Mouse (Mus musculus): ENCODE data around the gene Foxp2.
A peak's percentile ranks its signal among the peaks of the same experiment; 100 is the strongest.

Foxp2 gene

DNA sequence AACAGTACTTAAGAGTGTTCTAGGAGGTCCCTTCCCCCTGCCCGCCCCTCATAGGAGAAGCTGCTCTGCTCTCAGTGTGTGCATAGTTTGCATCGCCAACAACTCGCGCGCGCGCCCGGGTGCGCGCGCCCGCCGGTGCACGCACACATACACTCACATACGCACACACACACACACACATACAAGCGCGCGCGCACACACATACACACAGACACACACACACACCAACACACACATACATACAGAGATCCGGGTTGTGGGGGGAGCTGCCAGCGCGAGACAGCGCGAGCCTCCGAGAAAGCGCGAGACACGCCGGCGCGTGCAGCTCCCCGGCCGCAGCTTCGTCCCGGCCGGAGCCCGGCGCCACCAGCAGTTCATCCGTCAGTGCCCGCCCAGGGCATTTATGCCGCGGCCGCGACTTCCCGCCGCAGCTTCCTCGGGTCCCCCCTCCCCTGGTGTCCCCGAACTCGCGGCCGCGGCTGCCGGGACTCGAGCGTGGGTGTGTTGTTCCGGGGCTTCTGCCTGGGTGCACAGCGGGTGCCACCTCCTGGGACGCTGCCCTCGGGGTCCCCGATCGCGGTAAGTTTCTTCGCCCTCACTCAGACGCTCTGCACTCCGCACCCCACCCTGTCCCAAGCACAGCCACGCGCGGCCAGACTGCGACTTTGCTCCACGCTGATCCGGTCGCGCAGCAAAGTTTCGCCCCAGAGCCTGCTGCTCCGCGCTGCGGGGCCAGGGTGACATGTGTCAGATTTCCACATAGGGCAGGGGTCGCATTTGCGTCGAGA is at the start of gene Foxp2:
TSS of gene Foxp2 (plus strand) at position 167 of the 788 bp plus-strand sequence.
- peak; percentile 44 for DNase-seq (ENCODE audit: low read depth)

DNA sequence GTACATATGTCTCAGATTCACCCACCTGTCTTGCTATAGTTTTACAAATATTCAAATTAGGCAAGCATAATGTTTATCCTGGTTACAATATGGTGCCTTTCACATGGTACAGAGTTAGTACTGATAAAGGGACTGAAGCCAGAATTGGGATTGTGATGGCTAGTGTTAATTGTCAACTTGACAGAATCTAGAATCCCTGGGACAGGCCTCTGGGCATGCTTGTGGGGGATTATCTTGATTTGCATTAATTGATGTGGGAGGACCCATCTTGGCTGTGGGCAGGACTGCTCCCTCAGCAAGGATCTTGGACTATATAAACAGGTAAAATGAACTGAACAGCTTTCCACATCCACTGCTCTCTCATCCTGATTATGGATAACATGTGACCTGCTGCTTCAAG is 15.9 kb upstream of the Foxp2 start:
- DNase-seq (ENCODE audit: low read depth): no peak

DNA sequence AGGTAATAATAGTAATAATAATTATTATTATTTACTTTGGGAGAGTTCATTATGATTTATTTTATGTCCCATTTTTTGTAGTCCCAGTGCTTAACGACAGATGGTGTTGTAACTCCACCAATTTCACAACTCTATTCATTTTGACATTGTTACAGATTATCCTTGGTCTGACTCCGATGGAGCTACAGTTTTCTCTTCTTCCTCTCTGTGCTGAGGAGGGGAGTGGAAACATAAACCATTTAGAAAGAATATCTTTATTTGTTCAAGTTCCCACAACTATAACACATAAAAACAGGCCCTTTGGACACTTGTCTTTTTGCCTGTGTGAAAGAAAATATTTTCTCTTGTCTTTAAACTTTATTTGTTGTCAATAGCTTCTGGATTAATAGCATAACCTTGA is 4.1 kb upstream of the Foxp2 start:
- peak; percentile 10 for DNase-seq (ENCODE audit: low read depth)

DNA sequence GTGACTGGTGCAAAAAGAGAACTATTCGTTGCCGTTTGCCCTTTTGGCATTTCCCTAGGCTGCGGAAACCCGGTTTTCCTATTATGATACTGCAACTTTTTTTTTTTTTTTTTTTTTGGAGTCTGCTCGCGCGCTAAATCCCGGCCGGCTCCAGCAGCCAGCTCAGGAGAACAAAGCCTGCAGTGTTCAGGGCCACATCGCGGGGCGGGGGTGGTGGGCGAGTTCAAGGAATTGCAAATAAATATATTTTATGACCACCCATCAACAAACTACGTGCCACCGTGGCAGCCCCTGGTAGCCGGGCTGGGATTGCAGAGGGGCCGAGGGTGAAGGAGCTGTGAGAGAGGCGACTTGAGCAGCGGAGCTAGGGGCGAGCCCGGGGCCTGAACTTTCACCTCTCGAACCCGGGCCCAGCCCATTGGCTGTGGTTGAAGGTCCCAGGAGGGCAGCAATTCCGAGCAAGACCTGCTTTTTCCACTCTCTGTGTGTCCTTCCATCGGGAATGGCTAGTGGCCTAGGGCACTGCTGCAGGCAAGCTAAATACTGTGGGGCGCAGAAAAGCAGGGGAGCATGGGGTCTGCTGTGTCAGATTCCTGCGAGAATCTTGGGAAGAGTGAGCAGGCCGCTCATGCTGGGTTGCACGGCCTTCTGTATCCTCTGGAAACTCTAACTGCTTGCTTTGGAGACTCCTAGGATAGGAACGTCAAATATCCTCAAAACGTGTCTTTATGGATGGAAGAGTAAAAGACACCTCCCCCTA is 2.9 kb upstream of the Foxp2 start:
- no peak for DNase-seq (ENCODE audit: low read depth)

DNA sequence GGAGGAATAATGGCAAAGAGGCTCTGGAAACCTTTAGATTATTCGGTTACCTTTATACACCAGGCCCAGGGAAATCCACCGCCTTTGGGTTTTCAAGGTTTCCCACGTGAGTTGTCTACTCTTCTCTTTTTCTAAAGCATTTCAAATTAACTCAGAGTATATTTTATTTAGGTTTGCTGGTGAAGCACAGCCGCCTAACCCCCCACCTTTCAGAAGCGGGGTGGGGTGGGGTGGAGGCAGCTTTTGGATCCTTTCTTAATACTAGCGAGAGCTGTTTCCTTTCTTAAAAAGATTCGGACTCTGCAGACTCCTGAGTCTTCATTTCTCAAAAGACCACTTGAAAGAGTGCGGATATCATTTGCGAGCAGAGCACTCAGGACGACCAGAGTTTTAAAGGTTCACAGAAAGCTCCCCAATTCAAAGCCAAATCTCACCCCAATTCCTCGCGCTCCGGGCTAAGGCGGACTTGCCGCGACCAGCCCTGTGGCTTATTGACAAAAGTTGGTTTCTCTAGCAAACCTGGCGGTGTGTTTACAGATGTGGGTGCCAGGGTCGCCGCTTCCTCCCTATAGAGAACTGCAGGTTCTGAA is 2.0 kb upstream of the Foxp2 start:
- DNase-seq (ENCODE audit: low read depth): no peak

DNA sequence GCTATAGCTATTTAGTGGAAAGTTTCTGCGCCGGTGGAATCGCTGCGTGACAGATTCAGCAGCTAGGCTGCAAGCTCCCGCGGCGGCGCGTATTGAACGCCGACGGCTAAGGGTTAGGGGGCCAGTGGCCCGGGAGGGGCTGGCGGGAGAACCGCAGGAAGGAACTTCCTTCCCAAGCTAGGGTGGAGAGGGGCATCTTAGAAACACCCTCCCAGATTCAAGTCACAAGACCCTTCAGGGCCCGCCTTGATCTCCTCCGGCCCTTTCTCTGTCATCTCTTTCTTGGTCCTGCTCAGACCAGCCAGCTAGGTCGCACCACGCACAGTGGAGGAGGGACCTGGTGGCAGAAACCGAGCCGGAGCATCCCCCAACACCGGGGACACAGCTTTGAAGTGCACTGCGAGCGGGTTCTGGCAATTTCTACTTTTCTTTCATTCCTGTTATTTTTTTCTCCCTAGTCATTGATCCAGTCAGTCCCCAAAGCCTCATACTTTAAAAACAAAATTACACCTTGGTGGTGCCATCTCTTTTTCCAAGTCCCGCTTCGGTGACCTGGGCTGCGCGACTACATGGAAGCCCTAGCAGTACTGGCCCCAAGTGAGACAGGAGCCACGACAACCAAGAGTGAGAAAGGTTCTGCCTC is 1.1 kb upstream of the Foxp2 start:
- DNase-seq (ENCODE audit: low read depth): peak; percentile 10

DNA sequence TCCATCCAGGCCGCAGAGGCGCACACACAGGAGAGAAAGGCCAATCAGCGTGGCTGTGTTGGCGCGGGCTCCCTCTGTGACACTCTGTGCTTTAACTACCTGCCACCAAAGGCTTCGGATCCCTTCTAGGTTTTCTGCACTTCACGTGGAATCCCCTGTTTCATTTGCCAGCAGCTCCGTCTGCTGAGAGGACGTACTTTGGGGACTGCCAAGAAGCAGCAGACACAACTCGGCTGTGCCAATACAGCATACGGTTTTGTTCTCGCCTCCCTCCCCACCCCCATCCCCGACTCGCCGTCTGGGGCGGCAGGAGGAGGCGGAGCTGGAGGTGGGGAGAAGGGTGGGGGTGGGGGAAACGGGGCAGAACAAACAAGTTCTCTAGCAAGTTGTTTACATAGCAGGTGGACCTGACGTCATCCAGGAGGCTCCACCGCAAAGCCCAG is 549 bp upstream of the Foxp2 start:
- peak; percentile 47 for DNase-seq (ENCODE audit: low read depth)

DNA sequence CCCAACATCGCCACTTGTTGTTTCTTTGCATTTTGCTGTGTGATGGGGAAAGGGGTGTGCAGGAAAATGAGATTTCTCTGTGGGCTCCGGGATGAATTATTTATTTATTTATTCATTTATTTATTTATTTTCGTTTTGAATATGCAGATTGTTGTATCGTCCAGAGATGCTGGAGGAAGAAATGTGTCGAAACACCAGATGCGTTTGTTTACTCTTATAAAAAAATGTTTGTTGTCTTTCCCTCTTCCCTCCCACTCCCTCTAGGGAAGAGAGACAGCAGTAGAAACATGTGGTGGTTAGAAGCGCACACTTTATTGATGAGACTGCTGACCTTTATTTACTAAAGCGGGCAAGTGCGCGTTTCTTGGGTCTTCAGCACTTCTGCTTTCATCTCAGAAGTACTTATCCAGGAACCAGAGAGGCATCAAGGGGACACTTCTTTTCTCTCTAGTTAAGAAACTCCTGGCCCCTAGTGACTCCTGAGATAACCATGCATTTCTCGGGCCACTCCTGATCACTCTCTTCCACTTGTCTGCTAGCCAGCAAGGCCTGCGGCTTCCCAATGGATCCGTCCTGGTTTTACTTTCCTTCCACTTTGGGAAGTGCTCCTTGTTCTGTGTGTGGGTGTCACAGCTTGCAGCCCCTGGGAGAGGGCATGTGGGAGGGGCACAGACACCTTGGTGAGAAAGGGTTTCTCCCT is 972 bp downstream of the Foxp2 start:
- DNase-seq (ENCODE audit: low read depth): no peak

DNA sequence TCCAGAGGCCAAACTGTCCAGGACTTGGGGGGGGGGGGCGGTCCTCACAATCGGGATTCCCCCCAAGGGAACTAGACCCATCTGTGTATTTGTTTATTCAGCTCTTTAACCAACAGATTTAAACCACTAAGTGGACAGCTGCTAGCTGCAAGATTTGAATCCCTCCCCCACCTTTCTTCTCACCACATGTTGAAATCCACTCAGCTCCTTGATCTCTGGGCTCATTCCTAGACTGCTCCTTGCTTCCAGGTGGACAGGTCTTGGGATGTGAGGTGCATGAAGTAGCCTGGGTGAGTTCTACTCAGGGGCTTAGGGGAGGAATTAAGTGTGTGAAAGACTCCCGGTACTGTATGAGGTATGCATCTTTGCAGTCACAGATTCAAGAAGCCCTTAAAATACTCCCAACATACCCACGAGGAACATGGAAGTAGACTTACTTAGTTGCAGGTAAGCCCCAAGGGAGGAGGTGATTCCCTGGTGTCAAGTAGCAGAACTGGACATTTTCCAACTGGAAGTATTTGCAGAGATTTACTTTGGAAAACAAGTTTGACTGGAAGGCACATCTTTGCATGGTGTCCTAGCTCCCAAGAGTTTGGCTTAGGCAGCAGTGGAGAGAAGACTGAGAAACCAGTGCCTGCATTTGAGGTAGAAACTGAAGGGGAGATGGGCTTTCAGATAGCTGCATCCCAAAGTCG is 2.3 kb downstream of the Foxp2 start:
- no peak for DNase-seq (ENCODE audit: low read depth)

DNA sequence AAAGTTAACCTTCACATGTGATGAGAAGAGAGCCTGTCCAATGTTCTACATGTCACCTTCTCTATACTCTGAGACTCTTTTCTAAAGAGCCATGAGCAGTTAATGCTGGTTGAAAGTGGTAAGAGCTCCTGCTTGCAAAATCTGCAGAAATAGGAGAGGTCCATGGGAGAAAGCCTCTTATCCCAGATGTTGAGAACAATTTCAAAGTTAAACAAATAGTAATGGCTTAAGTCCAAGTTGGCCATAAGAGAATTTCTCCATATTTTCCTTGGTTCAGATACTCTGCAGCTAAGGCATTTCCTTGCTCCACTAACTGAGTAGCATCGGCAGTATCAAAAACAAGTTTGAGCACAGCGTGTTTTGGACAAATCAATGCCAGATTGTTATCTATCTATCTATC is 13.9 kb downstream of the Foxp2 start:
- no peak for DNase-seq (ENCODE audit: low read depth)

DNA sequence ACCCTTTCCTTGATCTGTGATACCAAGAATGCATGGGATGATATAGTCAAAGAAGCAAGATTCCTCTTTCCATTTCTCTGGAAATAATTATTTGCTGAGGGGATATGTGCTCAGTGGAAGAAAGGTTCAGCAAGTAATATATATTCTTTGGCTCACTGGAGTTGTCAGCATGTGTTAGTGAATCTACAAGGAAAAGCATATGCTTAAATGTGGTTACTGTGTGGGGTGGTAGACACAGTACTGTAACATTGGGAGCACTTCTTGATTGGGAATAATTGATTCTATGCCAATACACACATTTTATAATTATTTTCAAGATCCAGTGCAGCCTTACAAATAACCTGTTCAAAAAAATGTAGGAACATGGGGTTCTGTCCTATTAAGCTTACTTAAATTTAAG is 21.6 kb downstream of the Foxp2 start:
- DNase-seq (ENCODE audit: low read depth): no peak

DNA sequence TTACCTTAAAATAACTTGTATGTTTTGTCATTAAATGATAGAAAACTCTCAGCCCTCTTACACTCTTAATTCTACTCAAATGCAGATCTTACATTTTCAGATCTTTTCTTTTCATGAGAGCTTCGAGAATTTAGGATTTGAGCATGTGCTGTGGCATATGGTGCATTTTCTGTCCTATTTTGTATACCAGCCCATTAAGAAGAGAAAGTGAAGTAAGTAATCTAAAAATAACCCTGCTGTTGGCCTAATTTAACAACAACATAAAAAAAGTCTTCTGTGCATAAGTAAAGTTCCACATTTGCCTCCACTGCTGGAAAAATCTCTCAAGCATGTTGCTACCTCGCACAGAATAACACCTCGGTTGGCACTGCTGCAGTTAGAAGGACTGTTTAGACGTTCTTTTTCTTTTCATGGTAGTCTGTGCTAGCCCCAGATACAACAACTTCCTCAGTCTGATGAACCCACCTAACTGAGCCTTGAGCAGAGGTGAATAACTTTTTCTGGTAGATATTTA is 23.9 kb downstream of the Foxp2 start:
- DNase-seq (ENCODE audit: low read depth): no peak

DNA sequence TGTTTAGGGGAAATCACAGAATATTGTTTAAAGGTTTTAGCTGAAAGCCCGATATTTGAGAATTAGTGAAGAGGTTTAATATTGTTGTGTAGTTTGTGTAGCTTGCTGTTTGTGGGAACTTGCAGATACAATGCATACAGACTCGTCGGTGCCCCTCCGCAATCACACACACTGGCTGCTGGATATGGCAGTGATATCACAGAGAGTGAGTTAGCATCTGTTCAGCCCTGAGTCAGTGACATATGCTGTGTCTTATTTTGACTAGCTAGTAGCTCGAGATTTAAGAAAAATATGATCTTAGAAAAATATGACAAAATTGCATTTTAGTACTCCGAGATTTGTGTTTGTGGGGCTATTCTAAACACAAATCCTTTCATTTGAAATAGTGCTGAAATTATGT is 49.9 kb downstream of the Foxp2 start:
- no peak for DNase-seq (ENCODE audit: low read depth)

DNA sequence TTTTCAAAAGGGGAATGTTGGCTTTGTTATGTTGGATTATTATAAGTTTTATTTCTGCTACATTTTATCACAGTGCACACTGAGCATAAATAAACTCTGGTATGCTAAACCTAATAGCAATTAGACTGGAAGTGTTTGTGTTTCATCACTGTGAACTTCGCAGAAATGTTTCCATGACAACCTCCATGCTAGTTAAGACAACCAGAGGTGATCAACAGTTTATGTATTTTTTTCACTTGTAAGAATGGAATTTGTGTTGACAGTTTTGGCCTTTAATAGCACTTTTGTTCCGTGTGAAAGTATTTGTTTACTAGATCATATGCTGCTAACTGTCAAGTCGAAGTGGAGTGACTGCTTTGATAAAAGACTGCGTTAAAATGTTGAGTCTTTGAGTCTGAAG is 51.6 kb downstream of the Foxp2 start:
- no peak for DNase-seq (ENCODE audit: low read depth)

DNA sequence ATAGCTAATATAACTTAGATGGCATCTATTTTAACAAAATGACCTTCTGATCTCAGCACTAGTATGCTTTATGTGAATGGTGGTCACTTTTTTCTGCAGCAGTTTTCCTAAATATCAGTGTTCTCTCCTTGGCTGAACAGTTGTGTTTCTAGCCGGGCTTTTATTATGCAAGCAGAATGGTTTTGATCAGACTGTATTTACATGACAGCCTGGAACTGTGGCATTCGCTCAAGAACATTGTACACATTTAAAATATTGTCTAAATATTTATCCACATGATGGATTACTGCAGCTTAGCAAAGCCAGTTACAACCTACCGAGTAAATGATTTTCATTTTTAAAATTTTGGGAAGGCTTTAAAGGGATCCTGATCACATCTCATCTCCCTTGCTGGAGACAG is 75.9 kb downstream of the Foxp2 start:
- DNase-seq (ENCODE audit: low read depth): no peak

DNA sequence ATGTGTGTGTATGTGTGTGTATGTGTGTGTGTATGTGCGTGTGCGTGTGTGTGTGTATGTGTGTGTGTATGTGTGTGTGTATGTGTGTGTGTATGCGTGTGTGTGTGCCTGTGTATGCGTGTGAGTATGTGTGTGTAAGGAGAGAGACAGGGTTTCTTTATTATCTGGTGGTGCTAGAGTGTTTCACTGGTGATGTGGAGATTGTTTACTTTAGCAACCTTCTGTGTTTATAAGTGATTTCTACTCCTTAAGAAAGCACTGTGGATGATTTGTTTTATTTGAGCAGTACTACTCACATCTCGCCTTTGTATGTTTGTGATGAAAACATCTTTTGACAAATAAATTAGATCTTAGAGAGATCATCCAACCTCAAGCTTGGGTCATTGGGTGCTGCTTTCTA is 77.1 kb downstream of the Foxp2 start:
- DNase-seq (ENCODE audit: low read depth): no peak

DNA sequence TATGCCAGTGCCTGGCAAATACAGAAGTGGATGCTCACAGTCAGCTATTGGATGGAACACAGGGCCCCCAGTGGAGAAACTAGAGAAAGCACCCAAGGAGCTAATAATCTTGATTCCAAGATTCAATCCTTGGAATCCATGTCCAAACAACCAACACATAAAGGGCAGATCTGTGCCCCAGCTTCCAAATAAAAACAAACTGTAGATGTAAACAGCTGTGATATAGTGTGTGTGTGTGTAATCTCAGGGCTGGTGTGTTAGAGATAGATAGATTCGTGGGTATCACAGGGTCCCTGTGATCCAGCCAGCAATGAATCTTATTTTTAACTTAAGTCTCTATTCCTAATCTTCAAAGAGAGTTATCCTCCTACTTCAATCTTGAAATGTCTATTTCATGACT is 107.0 kb downstream of the Foxp2 start:
- DNase-seq (ENCODE audit: low read depth): no peak

DNA sequence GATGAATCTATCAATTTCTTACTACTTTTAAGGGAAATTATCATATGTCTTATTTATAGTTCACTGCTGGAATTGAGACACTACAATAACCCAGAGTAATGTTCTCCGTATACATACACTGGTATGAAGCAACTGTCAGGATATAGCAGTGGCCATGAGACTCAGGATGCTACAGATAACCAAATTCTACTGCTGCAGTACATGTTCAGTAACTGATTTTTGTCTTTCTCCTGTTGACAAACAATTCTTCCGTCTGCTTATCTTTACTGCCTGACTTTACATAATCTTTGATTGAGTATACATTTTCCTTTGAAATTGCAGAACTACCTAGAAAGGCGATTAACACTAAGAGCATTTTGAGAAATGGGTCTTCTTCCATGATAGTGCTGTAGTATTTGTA is 127.3 kb downstream of the Foxp2 start:
- DNase-seq (ENCODE audit: low read depth): no peak

DNA sequence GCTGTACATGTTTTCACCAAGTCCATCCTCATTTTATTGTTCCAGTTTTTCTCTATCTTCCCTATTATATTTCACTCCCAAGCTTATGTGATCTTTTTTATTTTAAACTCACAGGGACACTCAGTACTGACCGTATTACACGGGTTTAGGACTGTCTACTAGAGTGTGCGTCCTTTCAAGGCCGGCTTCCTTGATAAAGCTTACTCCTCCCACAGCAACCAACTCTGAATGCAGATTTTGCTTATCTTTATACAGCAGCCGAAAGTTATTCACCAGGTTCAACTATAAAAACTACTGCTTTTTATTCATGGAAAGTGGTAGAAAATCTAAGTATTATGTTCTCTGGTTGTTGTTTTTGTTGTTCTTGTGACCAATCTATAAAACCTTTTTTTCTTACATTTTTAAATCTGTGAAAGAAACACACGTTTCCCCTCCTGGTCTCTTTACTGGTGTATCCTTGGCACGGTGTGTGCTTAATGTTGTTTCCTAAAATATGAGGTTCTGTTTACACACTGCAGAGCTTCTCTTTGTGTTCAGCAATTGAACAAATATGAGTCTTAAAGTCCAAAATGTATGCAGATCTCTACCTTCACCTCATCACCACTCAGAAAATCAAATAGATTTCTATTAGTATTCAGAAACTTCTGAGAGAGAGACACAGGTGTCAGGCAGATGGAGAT is 128.4 kb downstream of the Foxp2 start:
- no peak for DNase-seq (ENCODE audit: low read depth)

DNA sequence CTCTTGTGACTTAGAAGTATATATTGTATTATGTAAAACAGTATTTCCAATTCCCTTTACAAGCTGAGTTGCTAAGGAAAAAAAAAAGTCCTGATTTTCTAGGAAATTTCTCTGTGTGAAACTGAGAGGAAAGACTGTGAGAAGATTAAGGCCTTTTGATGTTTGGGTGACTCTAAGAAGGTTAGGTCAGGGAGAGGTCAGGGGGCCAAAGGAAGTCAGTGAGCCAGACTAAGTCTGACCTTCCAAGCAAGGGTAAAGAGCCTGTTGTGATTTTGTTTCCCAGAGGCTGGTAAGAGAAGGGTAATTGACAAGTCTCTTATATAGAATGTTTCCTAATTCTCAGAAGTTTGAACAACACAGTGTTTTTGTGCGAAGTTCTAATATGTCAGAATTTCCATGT is 162.1 kb downstream of the Foxp2 start:
- no peak for DNase-seq (ENCODE audit: low read depth)

DNA sequence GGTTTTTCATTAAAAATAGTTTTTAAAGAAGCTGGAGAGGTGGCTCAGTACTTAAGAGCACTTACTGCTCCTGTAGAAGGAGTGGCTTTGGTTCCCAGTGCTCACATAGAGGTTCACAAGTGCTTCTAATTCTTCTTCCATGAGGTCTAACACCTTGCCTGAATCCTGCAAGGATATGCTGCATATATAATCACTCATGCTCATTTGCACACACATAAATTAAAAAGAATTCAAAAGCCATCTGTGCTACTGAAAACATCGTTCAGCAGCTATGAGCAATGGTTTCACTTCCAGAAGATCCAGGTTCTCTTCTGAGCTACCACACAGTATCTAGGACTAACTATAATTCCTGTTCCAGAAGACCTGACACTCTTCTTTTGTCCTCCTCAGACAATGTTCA is 200.4 kb downstream of the Foxp2 start:
- DNase-seq (ENCODE audit: low read depth): no peak
